In the genomic region with DNA sequence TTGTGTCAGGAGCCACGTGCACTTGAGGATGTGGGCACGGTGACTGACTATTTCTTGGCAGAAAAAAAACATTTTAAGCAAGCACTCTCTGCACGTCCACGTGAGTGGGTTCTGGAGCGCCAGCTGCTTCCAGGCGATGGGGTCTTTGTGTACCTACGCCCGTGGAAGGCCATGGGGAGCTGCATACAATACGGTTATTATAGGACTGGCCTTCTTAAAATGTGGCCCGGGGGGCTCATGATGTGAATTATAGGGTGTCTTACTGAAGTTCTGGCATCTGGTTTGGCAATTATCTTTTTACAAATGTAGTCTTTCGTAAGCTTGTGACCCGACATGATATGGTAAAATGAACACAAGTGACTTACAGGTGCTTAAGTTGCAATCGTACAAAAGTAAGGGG, we compare ENCODE assay signal across 21 mouse cellular contexts.
"Had no signal": no experiment of that assay in that cellular context is flagged by ENCODE, and none has a peak within 500 bp of the region (broad histone marks: within the 10 kb centered on the region; RNA-seq: fewer than 3 reads in every experiment).

No protein-coding gene starts in this region.

- H3K4me3 ChIP-seq: layer of hippocampus, adult 2 months; left cerebral cortex, adult 2 months; limb, embryonic 15.5 days; megakaryocyte, embryonic 14.5 days had no signal

- H3K36me3 ChIP-seq: limb, embryonic 15.5 days had no signal

- H3K9me3 ChIP-seq: limb, embryonic 15.5 days; megakaryocyte, embryonic 14.5 days had no signal

- ATAC-seq: intestine, embryonic 16.5 days; liver, postnatal 0 days had no signal

- DNase-seq: kidney, adult 2 months; kidney, postnatal 25 days; layer of hippocampus, adult 9-11 months; liver, postnatal 0 days; lung, postnatal 36 days; midbrain, embryonic 14.5 days; right cerebral cortex, postnatal 14 days; right cerebral cortex, postnatal 4 days; thymus, adult 2 months; thymus, postnatal 14 days; thymus, postnatal 4 days had no signal

- H3K4me2 ChIP-seq: limb, embryonic 15.5 days; liver, embryonic 11.5 days; midbrain, embryonic 11.5 days had no signal

- H3K9ac ChIP-seq: limb, embryonic 15.5 days; liver, embryonic 14.5 days; liver, postnatal 0 days had no signal

- H3K27ac ChIP-seq: kidney, postnatal 0 days; layer of hippocampus, adult 2 months; left cerebral cortex, adult 2 months; limb, embryonic 15.5 days; liver, embryonic 14.5 days; stomach, postnatal 0 days had no signal
